Mouse (Mus musculus) midbrain, embryonic 16.5 days (tissue): ENCODE data around the gene Fam214b. TPM values are rescaled to one million over a fixed set of nuclear protein-coding genes. Genes with fewer than 3 reads are reported as not detected.

ENCODE experiments used
- ATAC-seq: fragments of 200-750 bp; cut with Nextera tagmentation; 2 replicates; pipeline ENCODE4 v1.8.0; 2017; ENCODE audit warnings: moderate TSS enrichment
- H3K27ac ChIP-seq: fragments of 300-500 bp; sonication (generic); 2 replicates; pipeline ENCODE4 v1.5.1; 2014; ENCODE audit warnings: mild to moderate bottlenecking, low read length, mixed read lengths
- H3K27me3 ChIP-seq: fragments of 300-500 bp; sonication (generic); 2 replicates; pipeline ENCODE4 v1.6.1; 2014; ENCODE audit warnings: low read depth, low read length, mixed read lengths; ENCODE audit not compliant: control insufficient read depth, insufficient read depth
- H3K36me3 ChIP-seq: fragments of 300-500 bp; sonication (generic); 2 replicates; pipeline ENCODE4 v1.6.1; 2014; ENCODE audit warnings: mild to moderate bottlenecking, low read length, moderate library complexity, mixed read lengths; ENCODE audit not compliant: control insufficient read depth, insufficient read depth
- H3K4me1 ChIP-seq: fragments of 300-500 bp; sonication (generic); 2 replicates; pipeline ENCODE4 v1.6.1; 2014; ENCODE audit warnings: mild to moderate bottlenecking, low read length, mixed read lengths; ENCODE audit not compliant: control insufficient read depth, insufficient read depth
- H3K4me2 ChIP-seq: fragments of 300-500 bp; sonication (generic); 2 replicates; pipeline ENCODE4 v1.6.1; 2014; ENCODE audit warnings: mild to moderate bottlenecking, low read length, mixed read lengths
- H3K4me3 ChIP-seq: fragments of 300-500 bp; sonication (generic); 2 replicates; pipeline ENCODE4 v1.5.1; 2014; ENCODE audit warnings: low read depth, mild to moderate bottlenecking, low read length, moderate library complexity, mixed read lengths
- H3K9ac ChIP-seq: fragments of 300-500 bp; sonication (generic); 2 replicates; pipeline ENCODE4 v1.6.1; 2014; ENCODE audit warnings: low read depth, low read length, mixed read lengths
- H3K9me3 ChIP-seq: fragments of 300-500 bp; sonication (generic); replicated peaks from 2 replicates; pipeline ENCODE4 v1.6.1; 2014; ENCODE audit warnings: mild to moderate bottlenecking, low read length, mixed read lengths; ENCODE audit not compliant: control insufficient read depth, poor library complexity, severe bottlenecking
- WGBS: fragments of 180-500 bp; shearing (Covaris S2); extraction: QIAGEN DNeasy Blood & Tissue Kit; methylation state at CpG from one replicate; pipeline ENCODE4 v1.1.7; 2014; 5-methylcytosine and 5-hydroxymethylcytosine counted together
- polyA plus RNA-seq: library from polyadenylated mRNA; unstranded; fragments of >200 nt; fragmentation: Nextera tagmentation; extraction: Ambion mirVana; gene quantifications from 2 replicates; pipeline ENCODE4 v1.2.1, GENCODE M21; 2015

The Fam214b gene
- polyA plus RNA-seq, 1 experiment from 2014 or later, result 43.4 TPM

DNA sequence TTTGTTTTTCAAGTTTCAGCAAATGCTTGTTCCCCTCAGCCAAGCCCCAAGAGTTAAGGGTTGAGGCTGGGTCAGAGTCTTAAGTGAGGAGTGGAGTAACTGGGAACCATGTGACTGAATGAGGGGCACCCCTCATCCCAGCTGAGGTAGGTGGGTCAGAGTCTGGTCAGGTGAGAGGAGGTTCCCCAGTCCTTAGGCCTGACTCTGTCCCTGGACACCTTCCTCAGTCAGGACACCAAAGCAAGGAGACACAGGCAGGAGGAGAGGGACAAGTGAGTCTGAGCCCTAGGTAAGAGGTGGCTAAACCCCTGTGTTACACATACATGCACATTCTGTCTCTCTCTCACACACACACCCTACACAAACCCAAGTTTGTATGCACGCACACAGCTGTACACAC is 13.5 kb downstream of the Fam214b start:
- peaks cover 21% of the 10 kb centered on the region for H3K4me1 ChIP-seq
- H3K27ac ChIP-seq, result peak overlapping the region; percentile 89
- no peak for ATAC-seq
- H3K36me3 ChIP-seq, result peaks cover 29% of the 10 kb centered on the region
- H3K9me3 ChIP-seq, result no peaks in the 10 kb centered on the region
- no peaks in the 10 kb centered on the region for H3K27me3 ChIP-seq
- no peak overlapping the region for H3K4me2 ChIP-seq
- H3K4me3 ChIP-seq, result no peak overlapping the region
- WGBS, result 93% methylated on average over 1 of the region's 1 CpGs
- H3K9ac ChIP-seq, result no peak overlapping the region

DNA sequence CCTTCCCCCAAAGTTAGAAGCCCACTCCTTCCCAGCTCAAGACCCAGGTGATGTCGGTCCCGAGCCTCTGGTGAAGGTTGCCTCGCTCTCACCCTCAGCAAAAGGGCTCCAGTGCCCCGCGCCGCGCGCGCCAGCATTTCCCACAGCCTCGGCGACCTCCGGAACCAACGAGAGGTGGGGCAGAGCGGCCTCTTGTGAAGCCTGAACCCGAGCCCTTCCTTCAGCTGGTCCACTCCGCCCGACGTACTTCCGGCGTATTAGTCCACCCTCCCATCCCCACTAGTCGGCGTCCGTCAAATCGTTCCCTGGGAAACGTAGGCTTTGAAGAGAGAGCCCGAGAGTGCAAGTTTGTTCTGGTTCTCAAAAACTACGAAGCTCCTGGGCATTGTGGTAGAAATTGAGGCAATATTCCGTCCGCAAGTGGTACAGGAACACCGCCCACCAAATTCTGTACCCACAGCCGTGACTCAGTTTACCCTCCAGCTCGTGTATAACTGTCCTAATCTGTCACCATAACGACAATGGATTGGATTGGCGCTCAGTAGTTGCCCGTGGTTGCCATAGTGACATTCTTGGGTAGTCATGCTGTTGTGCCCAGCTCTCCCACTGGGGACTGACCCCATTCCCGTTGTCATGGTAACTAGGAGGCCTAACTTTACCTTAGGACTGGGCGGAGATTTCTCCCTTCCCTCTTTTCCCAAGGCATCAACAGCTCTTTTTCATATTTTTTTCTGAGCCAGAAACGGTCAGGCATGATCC is 14.6 kb downstream of the Fam214b start, which contains the start of gene Stoml2:
Gene Stoml2, minus strand, starts transcription at position 474 of the 759 bp plus-strand sequence.
- Histone ChIP-seq H3K27ac (peak within 1 kb of the TSS; percentile 89), H3K9me3 (no peaks in the 10 kb centered on the region), H3K4me2 (peak within 1 kb of the TSS; percentile 79), H3K4me3 (peak within 1 kb of the TSS; percentile 80), H3K36me3 (peaks cover 29% of the 10 kb centered on the region), H3K4me1 (peaks cover 19% of the 10 kb centered on the region), H3K27me3 (no peaks in the 10 kb centered on the region), H3K9ac (peak within 1 kb of the TSS; percentile 91)
- under 1% methylated on average over 38 of the region's 38 CpGs for WGBS
- ATAC-seq, result peak; percentile 96

DNA sequence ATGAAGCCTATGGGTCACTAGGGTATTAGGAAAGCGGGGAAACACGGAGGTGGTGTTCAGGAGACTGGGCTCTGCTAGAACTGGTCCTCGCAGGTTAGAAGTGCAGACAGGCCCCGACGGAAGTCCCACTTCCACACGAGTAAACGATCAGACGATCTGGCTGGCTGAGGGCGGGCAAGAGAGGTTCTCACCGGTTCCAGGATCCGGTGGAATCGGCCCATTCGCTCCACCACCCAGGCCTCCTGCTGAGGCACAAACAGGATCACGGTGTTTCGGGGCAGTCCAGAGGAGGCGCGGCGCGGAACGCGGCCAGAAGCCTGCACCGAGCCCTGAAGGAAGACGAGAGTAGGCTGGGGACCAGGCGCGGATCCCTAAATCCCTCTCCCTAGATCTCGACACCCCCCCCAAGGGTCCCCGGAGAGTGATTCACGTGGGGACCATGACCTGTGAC is 15.2 kb downstream of the Fam214b start:
- peaks cover 19% of the 10 kb centered on the region for H3K4me1 ChIP-seq
- H3K27me3 ChIP-seq, result no peaks in the 10 kb centered on the region
- H3K27ac ChIP-seq, result peak overlapping the region; percentile 89
- peak; percentile 66 for ATAC-seq
- WGBS, result under 1% methylated on average over 28 of the region's 28 CpGs
- H3K4me3 ChIP-seq, result peak overlapping the region; percentile 80
- peak overlapping the region; percentile 91 for H3K9ac ChIP-seq
- peaks cover 28% of the 10 kb centered on the region for H3K36me3 ChIP-seq
- H3K4me2 ChIP-seq, result peak overlapping the region; percentile 79
- no peaks in the 10 kb centered on the region for H3K9me3 ChIP-seq

DNA sequence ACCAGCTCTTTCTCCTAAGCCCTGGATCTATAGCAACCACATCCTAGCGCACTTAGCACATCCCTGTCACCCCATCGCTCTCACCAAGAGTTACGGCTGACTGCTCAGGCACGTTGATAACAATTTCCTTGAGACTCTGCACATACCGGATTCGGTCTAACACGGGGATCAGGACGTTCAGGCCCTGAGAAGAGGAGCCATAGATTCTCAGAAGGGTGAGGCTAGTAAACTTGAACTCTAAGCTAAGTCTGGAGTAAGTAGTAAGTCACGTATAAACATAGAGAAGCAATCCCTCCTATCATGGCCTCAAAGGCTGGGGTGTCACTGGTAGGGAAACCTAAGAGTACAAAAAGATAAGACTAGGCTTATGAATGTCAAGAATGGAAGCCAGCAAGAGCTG is 15.7 kb downstream of the Fam214b start:
- Histone ChIP-seq H3K27ac (no peak overlapping the region), H3K4me2 (peak overlapping the region; percentile 79), H3K4me3 (peak overlapping the region; percentile 80), H3K9me3 (no peaks in the 10 kb centered on the region), H3K27me3 (no peaks in the 10 kb centered on the region), H3K9ac (peak overlapping the region; percentile 91), H3K36me3 (peaks cover 26% of the 10 kb centered on the region), H3K4me1 (peaks cover 19% of the 10 kb centered on the region)
- WGBS, result 75% methylated on average over 9 of the region's 9 CpGs
- no peak for ATAC-seq

DNA sequence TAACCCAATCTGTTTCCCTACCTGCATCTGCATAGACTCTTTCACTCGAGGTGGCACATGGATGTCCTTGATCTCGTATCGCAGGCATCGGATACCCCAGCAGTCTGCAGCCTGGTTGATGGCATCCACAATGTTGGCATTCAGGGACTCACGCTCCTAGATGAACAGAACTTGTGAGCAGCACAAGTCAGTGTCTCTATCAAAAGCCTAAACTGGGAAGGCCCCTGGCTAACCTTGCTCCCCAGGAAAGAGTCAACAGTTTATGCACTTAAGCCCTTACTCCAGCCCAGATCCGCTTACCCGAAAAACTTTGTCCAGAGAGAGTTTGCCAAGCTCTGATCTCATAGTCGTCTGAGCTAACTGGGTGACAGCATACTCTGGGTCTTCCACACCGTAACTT is 16.3 kb downstream of the Fam214b start:
- Histone ChIP-seq H3K9ac (no peak overlapping the region), H3K36me3 (peaks cover 25% of the 10 kb centered on the region), H3K27ac (no peak overlapping the region), H3K4me1 (peaks cover 21% of the 10 kb centered on the region), H3K4me3 (no peak overlapping the region), H3K4me2 (no peak overlapping the region), H3K27me3 (no peaks in the 10 kb centered on the region), H3K9me3 (no peaks in the 10 kb centered on the region)
- WGBS, result 95% methylated on average over 9 of the region's 9 CpGs
- ATAC-seq, result no peak

DNA sequence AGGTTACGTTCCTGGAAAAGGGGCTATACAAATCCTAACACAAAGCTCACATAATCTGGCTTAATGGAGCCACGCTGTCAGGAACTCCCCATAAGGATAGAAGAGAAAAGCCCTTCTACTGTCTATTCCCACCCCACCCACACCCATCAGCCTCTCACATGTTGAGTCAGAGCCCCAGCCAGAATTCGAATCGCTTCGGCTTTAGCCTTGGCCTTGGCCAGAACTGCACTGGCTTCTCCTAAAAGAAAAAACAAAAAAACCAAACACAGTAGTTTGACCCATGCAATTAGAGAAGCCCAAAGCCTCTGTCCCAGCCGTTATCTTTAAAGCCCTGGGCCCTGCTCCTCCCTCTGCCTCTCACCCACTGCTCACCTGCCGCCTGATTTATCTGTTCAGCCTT is 16.9 kb downstream of the Fam214b start:
- Histone ChIP-seq H3K9me3 (no peaks in the 10 kb centered on the region), H3K4me1 (peaks cover 27% of the 10 kb centered on the region), H3K36me3 (peaks cover 19% of the 10 kb centered on the region), H3K27me3 (no peaks in the 10 kb centered on the region), H3K4me2 (no peak overlapping the region), H3K9ac (no peak overlapping the region), H3K4me3 (no peak overlapping the region), H3K27ac (no peak overlapping the region)
- no peak for ATAC-seq
- WGBS, result 93% methylated on average over 7 of the region's 7 CpGs

DNA sequence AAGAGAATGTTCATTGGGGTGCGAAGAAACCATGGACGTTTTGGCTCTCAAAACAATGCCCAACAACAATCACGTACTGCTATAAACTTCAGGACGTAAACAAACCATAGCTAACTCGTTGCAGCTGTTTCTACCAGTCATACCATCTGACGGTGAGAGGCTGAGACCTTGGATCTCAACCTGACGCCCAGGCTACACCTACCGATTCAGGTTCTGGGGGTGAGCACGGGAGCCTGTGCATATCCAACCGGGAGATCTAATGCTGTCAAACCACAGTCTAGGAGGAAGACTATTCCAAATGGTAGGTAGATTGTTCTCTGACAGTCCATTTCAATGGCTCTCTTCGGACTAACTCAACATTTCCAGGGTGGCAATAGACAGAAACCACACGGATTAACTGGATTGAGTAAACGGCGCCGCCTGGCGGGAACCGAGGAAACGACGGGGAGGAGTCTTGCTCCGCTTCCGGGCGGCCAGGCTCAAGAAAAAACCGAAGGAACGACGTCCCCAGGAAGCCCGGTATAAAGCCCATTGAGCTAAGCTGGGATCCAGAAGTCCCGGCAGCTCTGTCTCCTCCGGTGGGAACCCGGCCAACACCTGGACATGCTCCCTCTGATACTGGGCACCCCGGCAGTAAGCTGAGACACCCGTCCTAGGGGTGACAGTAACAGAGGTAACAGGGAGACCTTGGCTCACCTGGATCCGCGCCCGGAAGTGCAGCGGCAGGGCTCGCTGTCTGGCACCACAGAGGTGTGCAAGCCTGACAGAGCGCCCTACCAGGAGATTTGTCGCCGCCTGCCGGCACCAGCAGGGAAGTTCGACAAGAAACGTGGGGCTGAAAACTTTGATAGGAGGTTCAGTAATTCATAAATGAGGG is 20.7 kb downstream of the Fam214b start, which contains the start of gene Pigo:
Gene Pigo, minus strand, starts transcription at position 736 of the 877 bp plus-strand sequence.
- Histone ChIP-seq H3K27me3 (no peaks in the 10 kb centered on the region), H3K4me2 (peak within 1 kb of the TSS; percentile 62), H3K4me1 (peaks cover 19% of the 10 kb centered on the region), H3K27ac (peak within 1 kb of the TSS; percentile 93), H3K9ac (peak within 1 kb of the TSS; percentile 67), H3K36me3 (peaks cover 34% of the 10 kb centered on the region), H3K4me3 (peak within 1 kb of the TSS; percentile 60), H3K9me3 (no peaks in the 10 kb centered on the region)
- peak; percentile 96 for ATAC-seq
- 9% methylated on average over 42 of the region's 42 CpGs for WGBS

DNA sequence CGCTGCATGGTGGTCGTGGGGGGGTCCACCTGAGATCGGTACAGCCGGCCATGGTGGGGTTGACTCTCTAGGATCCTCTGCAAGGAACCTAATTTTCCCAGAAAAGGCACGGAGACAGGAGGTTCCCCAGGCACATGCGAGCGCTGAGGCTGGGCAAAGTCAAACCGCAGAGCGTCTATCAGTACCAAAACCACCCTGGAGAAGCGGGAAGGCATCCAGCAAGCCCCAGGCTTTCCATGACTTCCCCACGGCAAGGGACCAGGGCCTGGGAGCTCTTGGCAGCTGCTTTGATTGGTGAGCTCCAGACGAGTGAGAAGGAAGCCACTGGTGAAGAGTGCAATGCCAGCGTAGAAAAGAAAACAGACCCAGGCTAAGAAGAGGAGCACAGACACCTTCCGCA is 21.3 kb downstream of the Fam214b start:
- H3K27me3 ChIP-seq, result no peaks in the 10 kb centered on the region
- H3K4me1 ChIP-seq, result peaks cover 14% of the 10 kb centered on the region
- peaks cover 36% of the 10 kb centered on the region for H3K36me3 ChIP-seq
- WGBS, result 86% methylated on average over 14 of the region's 14 CpGs
- H3K9ac ChIP-seq, result peak overlapping the region; percentile 67
- peak overlapping the region; percentile 60 for H3K4me3 ChIP-seq
- ATAC-seq, result peak; percentile 4; the same call in 1 of the 2 replicates
- peak overlapping the region; percentile 93 for H3K27ac ChIP-seq
- peak overlapping the region; percentile 62 for H3K4me2 ChIP-seq
- no peaks in the 10 kb centered on the region for H3K9me3 ChIP-seq
